In the genomic region with DNA sequence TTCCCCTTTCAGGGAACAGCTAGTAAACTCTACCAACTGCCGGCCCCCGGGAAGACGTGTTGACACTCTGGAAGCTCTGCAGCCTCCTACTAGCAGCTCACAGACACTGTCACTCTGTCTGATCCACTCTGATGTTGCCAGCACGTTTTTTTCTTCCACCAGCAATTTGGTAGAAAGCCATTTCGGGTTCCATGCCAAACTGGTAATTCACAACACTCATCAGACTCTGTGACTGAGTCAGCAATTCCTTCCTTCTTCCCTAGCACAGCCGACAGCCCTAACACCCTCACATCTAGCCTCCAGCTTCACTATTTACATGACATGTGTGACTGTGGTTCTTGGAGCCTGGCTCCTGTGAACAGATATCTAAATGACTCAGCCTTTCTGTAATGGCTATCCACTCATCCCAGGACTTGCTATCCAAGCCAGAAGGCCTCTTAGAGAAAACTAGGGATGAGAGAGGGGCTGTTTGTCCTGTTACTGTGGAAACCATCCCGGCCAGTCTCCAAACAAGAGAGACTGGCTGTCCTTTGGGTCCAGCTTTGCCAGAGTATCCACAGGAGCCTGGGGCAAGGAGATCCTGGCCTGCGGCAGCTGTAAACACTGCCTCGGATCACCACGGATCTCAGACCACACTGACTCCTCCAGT, we compare ENCODE assay signal across 8 mouse cellular contexts.
DNase-seq lines count a peak whose midpoint lies in the region; ATAC-seq and TF ChIP-seq lines count a peak whose summit lies in the region.

No protein-coding gene starts in this region.

- no peaks in the 10 kb centered on the region for H3K9me3 ChIP-seq in intestine, embryonic 15.5 days
- H3K9me3 ChIP-seq in liver, embryonic 16.5 days (replicated peaks; ENCODE audit: control insufficient read depth, low read length), result no peaks in the 10 kb centered on the region

- ATAC-seq in cerebellum, adult (ENCODE audit: insufficient number of reproducible peaks, low FRiP score, low TSS enrichment), result peak; percentile 60
- ATAC-seq in intestine, embryonic 15.5 days, result peak; percentile 67
- ATAC-seq in liver, embryonic 16.5 days (ENCODE audit: low read depth), result no peak

- no peak overlapping the region for H3K4me3 ChIP-seq in C2C12 (ENCODE audit: insufficient read depth, poor library complexity, severe bottlenecking)
- H3K4me3 ChIP-seq in intestine, embryonic 15.5 days (replicated peaks), result no peak overlapping the region
- no peak overlapping the region for H3K4me3 ChIP-seq in liver, embryonic 16.5 days (ENCODE audit: low read depth, low read length)

- H3K27ac ChIP-seq in intestine, embryonic 15.5 days, result peak overlapping the region; percentile 74
- peak overlapping the region; percentile 37; the same call in 1 of the 2 replicates for H3K27ac ChIP-seq in liver, embryonic 16.5 days (ENCODE audit: low read length)

- H3K79me2 ChIP-seq in C2C12 (ENCODE audit: control insufficient read depth, insufficient read depth), result no peaks in the 10 kb centered on the region

- no peak for DNase-seq in cerebellum, adult 11 months
- peak; percentile 56 for DNase-seq in gastrocnemius, postnatal 10 days
- DNase-seq in testis, postnatal 14 days (ENCODE audit: low spot score), result peak; percentile 56
- DNase-seq in cerebellum, adult 18-20 months, result no peak

- H3K36me3 ChIP-seq in C2C12 (ENCODE audit: control insufficient read depth, insufficient read depth), result no peaks in the 10 kb centered on the region
- no peaks in the 10 kb centered on the region for H3K36me3 ChIP-seq in intestine, embryonic 15.5 days
- H3K36me3 ChIP-seq in liver, embryonic 16.5 days (ENCODE audit: control insufficient read depth, insufficient read depth), result no peaks in the 10 kb centered on the region

- H3K9ac ChIP-seq in intestine, embryonic 15.5 days, result no peak overlapping the region
- H3K9ac ChIP-seq in liver, embryonic 16.5 days (ENCODE audit: low read depth, low read length), result no peak overlapping the region

- WGBS in intestine, embryonic 15.5 days, result 40% methylated on average over 10 of the region's 10 CpGs
- 38% methylated on average over 10 of the region's 10 CpGs for WGBS in liver, embryonic 16.5 days (ENCODE audit: insufficient replicate concordance)

- H3K4me2 ChIP-seq in intestine, embryonic 15.5 days (replicated peaks), result no peak overlapping the region
- H3K4me2 ChIP-seq in liver, embryonic 16.5 days (ENCODE audit: low read depth, low read length), result no peak overlapping the region

- no peak overlapping the region for H3ac ChIP-seq in C2C12 (ENCODE audit: control insufficient read depth, insufficient read length, low read depth)

- H3K4me1 ChIP-seq in intestine, embryonic 15.5 days (replicated peaks), result peaks cover 21% of the 10 kb centered on the region
- no peaks in the 10 kb centered on the region for H3K4me1 ChIP-seq in liver, embryonic 16.5 days (ENCODE audit: control insufficient read depth, low read depth, low read length)

- no peaks in the 10 kb centered on the region for H3K79me3 ChIP-seq in C2C12 (ENCODE audit: low read depth)

- no peak for TF ChIP-seq CTCF in C2C12 (IDR thresholded peaks at IDR 0.05; ENCODE audit: control insufficient read depth, insufficient read depth, insufficient read length)

- no peaks in the 10 kb centered on the region for H3K27me3 ChIP-seq in C2C12 (ENCODE audit: control insufficient read depth, insufficient read depth, insufficient read length)
- no peaks in the 10 kb centered on the region for H3K27me3 ChIP-seq in intestine, embryonic 15.5 days (replicated peaks)
- H3K27me3 ChIP-seq in liver, embryonic 16.5 days (ENCODE audit: control insufficient read depth, insufficient read depth, low read depth, low read length), result no peaks in the 10 kb centered on the region

TF ChIP-seq in C2C12, 6 proteins besides CTCF, POLR2A, EP300 and RAD21:
- TF ChIP-seq USF1 (IDR thresholded peaks at IDR 0.05; ENCODE audit: low read depth), result no peak
- peak; percentile 9 for TF ChIP-seq MYOD1 (IDR thresholded peaks at IDR 0.05; ENCODE audit: control insufficient read depth, insufficient read length, low read depth)

Comparison
In these comparisons a context has a peak if more than half of its experiments do, and no peak if none do; other contexts are left out.
1. DNase-seq: peak in gastrocnemius, postnatal 10 days (single experiment) and testis, postnatal 14 days (single experiment); none in cerebellum, adult 11 months (single experiment) and cerebellum, adult 18-20 months (0 of 2).